Mouse (Mus musculus) testis, postnatal 10 days (tissue): ENCODE measurements around the gene Ly6f.

Source experiments
- DNase-seq: peaks from one replicate; pipeline ENCODE4 v3.0.0; 2021; ENCODE audit warnings: low spot score

The Ly6f gene

GRCm38 (mm10) chr15:75318584-75318983, 50.4 kb downstream of the Ly6f start:
- no peak for DNase-seq

DNA sequence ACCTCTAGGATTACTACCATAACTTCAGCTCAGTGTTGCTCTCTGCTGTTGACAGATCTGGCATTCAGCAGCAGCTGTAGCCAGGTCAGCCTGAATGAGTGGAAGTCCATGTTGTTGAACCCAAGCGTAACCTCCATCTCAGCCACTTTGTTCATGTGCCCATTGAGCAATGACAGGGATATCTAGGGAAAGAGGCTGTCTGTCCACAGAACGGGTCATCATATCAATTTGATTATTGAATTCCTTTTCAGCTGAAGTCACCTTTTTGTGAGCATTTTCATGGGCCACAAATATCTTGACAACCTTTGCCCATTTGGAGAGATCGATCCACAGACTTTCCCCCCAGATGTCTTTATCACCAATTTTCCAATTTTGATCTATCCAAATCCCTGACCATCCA, 51.9 kb downstream of the Ly6f start:
- no peak for DNase-seq
